Mouse (Mus musculus) heart, embryonic 11.5 days (tissue): ENCODE data around the gene Fastkd1. TPM values are rescaled to one million over a fixed set of nuclear protein-coding genes. Genes with fewer than 3 reads are reported as not detected.

ENCODE experiments used
- polyA plus RNA-seq: library from polyadenylated mRNA; unstranded; fragments of >200 nt; fragmentation: Nextera tagmentation; extraction: Ambion mirVana; gene quantifications from 2 replicates; pipeline ENCODE4 v1.2.1, GENCODE M21; 2014

Gene Fastkd1
- polyA plus RNA-seq, 1 experiment from 2014 or later, result 23.5 TPM

Other genes starting within 250 kb of the Fastkd1 start
- 0.65 and 1.0 TPM in 2 replicates for gene Lrp2, start 127.5 kb downstream of the Fastkd1 start, polyA plus RNA-seq
- 11.1 and 12.4 TPM in 2 replicates for gene Bbs5, start 66.3 kb downstream of the Fastkd1 start, polyA plus RNA-seq
- 14.6 and 16.4 TPM in 2 replicates for gene Klhl41, start 43.4 kb downstream of the Fastkd1 start, polyA plus RNA-seq
- 76.8 and 87.8 TPM in 2 replicates for gene Ppig, start 9.0 kb upstream of the Fastkd1 start, polyA plus RNA-seq
- 1.0 and 2.0 TPM in 2 replicates for gene Ccdc173, start 76.1 kb upstream of the Fastkd1 start, polyA plus RNA-seq
- gene Phospho2, start 76.1 kb upstream of the Fastkd1 start, polyA plus RNA-seq, result 23.4 and 23.7 TPM in 2 replicates
- 53.7 and 62.6 TPM in 2 replicates for gene Klhl23, start 108.4 kb upstream of the Fastkd1 start, polyA plus RNA-seq
- 229 and 233 TPM in 2 replicates for gene Ssb, start 148.0 kb upstream of the Fastkd1 start, polyA plus RNA-seq
- gene Mettl5, start 172.1 kb upstream of the Fastkd1 start, polyA plus RNA-seq, result 34.7 and 36.4 TPM in 2 replicates
- 13.8 and 14.7 TPM in 2 replicates for gene Ubr3, start 183.7 kb upstream of the Fastkd1 start, polyA plus RNA-seq